Mouse (Mus musculus) small intestine, adult 2 months (tissue): ENCODE results near the gene Casc1. TPM values are rescaled to one million over a fixed set of nuclear protein-coding genes. Genes with fewer than 3 reads are reported as not detected.

Experiments used
- H3K27ac ChIP-seq: fragments of 200-500 bp; 2 replicates; pipeline ENCODE4 v1.5.1; 2012; ENCODE audit warnings: low read depth, low read length, control low read depth, inconsistent platforms; ENCODE audit not compliant: insufficient read depth
- H3K27me3 ChIP-seq: fragments of 200-500 bp; 2 replicates; pipeline ENCODE4 v1.6.1; 2012; ENCODE audit warnings: mild to moderate bottlenecking, moderate library complexity, low read length, inconsistent platforms; ENCODE audit not compliant: control insufficient read depth, insufficient read depth
- H3K36me3 ChIP-seq: fragments of 200-500 bp; 2 replicates; pipeline ENCODE4 v1.6.1; 2012; ENCODE audit warnings: mild to moderate bottlenecking, low read length, control low read depth, inconsistent platforms; ENCODE audit not compliant: control insufficient read depth, insufficient read depth
- H3K4me1 ChIP-seq: fragments of 200-500 bp; 2 replicates; pipeline ENCODE4 v1.6.1; 2012; ENCODE audit warnings: low read length, inconsistent platforms, mixed read lengths; ENCODE audit not compliant: control insufficient read depth, insufficient read depth, insufficient read length
- H3K4me3 ChIP-seq: fragments of 200-500 bp; 2 replicates; pipeline ENCODE4 v1.5.1; 2012; ENCODE audit warnings: low read depth, mild to moderate bottlenecking, control low read depth, inconsistent platforms, low read length, moderate library complexity
- CTCF ChIP-seq: fragments of 200-500 bp; IDR thresholded peaks from 2 replicates; pipeline ENCODE4 v1.5.1; 2012; ENCODE audit warnings: low read depth, mild to moderate bottlenecking, control low read depth, inconsistent platforms, low read length, moderate library complexity, mixed read lengths; ENCODE audit not compliant: insufficient replicate concordance, insufficient read length; ENCODE audit errors: extremely low read depth
- POLR2A ChIP-seq: fragments of 200-500 bp; IDR thresholded peaks from 2 replicates; pipeline ENCODE4 v1.6.1; 2012; ENCODE audit warnings: low read depth, mild to moderate bottlenecking, control low read depth, inconsistent platforms, low read length, moderate library complexity
- WGBS: fragments of 180-500 bp; shearing (Covaris S2); methylation state at CpG from one replicate; pipeline ENCODE4 v1.1.7; 2018; 5-methylcytosine and 5-hydroxymethylcytosine counted together
- polyA plus RNA-seq: library from polyadenylated mRNA; depleted of rRNA; stranded (reverse); fragments of >200 nt; gene quantifications from 2 replicates; pipeline ENCODE4 v1.2.3, GENCODE M21; 2012

The Casc1 gene
- polyA plus RNA-seq, 1 experiment, result 0.15 TPM

DNA sequence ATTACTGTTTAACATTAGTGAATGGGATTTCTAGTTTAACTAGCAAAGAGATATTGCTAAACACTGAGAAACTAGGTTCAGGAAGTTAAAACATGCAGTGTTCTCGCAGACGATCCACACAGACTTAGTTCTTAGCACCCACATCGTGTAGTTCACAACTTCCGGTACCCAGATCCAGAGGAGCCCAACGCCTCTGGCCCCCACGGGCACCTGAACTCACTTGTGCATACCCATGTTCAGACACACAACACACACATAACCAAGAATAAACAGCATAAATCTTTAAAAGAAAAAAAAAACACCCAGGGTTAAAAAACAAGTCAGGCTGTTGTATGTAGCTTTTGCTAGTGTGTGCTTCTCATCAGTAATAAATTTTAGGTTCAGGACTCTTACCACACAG is 6.4 kb downstream of the Casc1 start:
- Histone ChIP-seq H3K27me3 (no peaks in the 10 kb centered on the region), H3K4me1 (no peaks in the 10 kb centered on the region), H3K4me3 (no peak overlapping the region), H3K27ac (no peak overlapping the region), H3K36me3 (no peaks in the 10 kb centered on the region)
- TF ChIP-seq CTCF, result no peak
- TF ChIP-seq POLR2A, result no peak
- 81% methylated on average over 6 of the region's 6 CpGs for WGBS

GRCm38 (mm10) chr6:145202432-145203125 is 8.2 kb downstream of the Casc1 start:
- 71% methylated on average over 13 of the region's 13 CpGs for WGBS
- H3K27me3 ChIP-seq, result no peaks in the 10 kb centered on the region
- TF ChIP-seq POLR2A (no peak), CTCF (no peak)
- H3K36me3 ChIP-seq, result no peaks in the 10 kb centered on the region
- H3K27ac ChIP-seq, result no peak overlapping the region
- H3K4me3 ChIP-seq, result no peak overlapping the region
- no peaks in the 10 kb centered on the region for H3K4me1 ChIP-seq

- Histone ChIP-seq H3K4me1 (peaks cover 2% of the 10 kb centered on the region; the same call in 1 of the 2 replicates), H3K36me3 (no peaks in the 10 kb centered on the region), H3K27ac (no peak overlapping the region), H3K27me3 (no peaks in the 10 kb centered on the region), H3K4me3 (no peak overlapping the region)
- WGBS, result 93% methylated on average over 8 of the region's 8 CpGs
- no peak for TF ChIP-seq CTCF
Observed at GRCm38 (mm10) chr6:145197949-145198686, 12.7 kb downstream of the Casc1 start.

- Histone ChIP-seq H3K27ac (peak overlapping the region; percentile 34; the same call in 1 of the 2 replicates), H3K4me1 (peaks cover 3% of the 10 kb centered on the region; the same call in 1 of the 2 replicates), H3K4me3 (no peak overlapping the region), H3K27me3 (no peaks in the 10 kb centered on the region), H3K36me3 (no peaks in the 10 kb centered on the region)
- WGBS, result 19% methylated on average over 11 of the region's 11 CpGs
- TF ChIP-seq CTCF (no peak), POLR2A (no peak)
Observed at GRCm38 (mm10) chr6:145193446-145193845, 17.4 kb downstream of the Casc1 start.

DNA sequence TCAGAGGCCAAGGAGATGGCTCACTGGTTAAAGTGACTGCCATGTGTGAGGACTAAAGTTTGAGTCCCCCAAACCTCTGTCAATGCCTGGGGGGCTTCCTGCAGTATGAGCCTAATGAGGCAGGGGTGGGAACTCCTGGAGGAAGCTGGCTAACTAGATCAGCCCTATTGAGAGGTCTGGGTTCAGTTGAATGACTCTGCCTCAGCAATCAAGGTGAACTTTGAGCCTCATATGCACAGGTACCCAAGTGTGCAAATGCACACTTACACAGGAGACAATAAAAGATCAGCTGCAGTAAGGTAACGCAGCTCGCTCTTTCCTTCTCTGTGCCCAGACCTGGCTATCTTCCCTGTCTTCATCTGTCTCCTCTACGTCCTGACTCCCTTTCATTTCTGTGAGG is 17.8 kb downstream of the Casc1 start:
- WGBS, result 32% methylated on average over 3 of the region's 3 CpGs
- Histone ChIP-seq H3K27ac (peak overlapping the region; percentile 34; the same call in 1 of the 2 replicates), H3K36me3 (no peaks in the 10 kb centered on the region), H3K4me1 (peaks cover 3% of the 10 kb centered on the region; the same call in 1 of the 2 replicates), H3K4me3 (no peak overlapping the region), H3K27me3 (no peaks in the 10 kb centered on the region)
- TF ChIP-seq CTCF (no peak), POLR2A (no peak)

GRCm38 (mm10) chr6:145187093-145188088 is 23.4 kb downstream of the Casc1 start:
- Histone ChIP-seq H3K4me3 (peak overlapping the region; percentile 51; the same call in 1 of the 2 replicates), H3K4me1 (no peaks in the 10 kb centered on the region), H3K27me3 (no peaks in the 10 kb centered on the region), H3K27ac (no peak overlapping the region), H3K36me3 (no peaks in the 10 kb centered on the region)
- WGBS, result 55% methylated on average over 27 of the region's 27 CpGs
- TF ChIP-seq CTCF (peak; percentile 26; the same call in 1 of the 2 replicates), POLR2A (no peak)

DNA sequence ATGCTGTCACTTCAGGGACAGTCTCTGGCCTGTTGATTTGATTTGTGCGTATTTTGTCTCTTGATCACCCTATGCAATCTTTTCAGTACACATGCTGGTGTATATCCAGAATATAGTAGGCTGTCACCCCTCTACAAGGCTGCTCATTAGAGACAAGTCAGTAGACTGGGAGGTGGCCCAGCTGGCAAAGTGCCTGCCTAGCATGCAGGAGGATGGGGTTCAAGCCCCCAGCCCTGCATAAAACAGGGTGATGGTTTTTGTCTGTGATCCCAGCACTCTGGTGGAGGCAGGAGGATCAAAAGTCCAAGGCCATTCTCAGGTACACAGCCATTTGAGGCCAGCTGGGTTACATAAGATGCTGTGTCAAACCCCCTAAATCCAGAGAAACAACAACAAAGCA is 24.7 kb downstream of the Casc1 start:
- H3K27me3 ChIP-seq, result no peaks in the 10 kb centered on the region
- TF ChIP-seq POLR2A, result no peak
- no peak for TF ChIP-seq CTCF
- H3K27ac ChIP-seq, result no peak overlapping the region
- no peaks in the 10 kb centered on the region for H3K4me1 ChIP-seq
- 93% methylated on average over 1 of the region's 1 CpGs for WGBS
- H3K4me3 ChIP-seq, result no peak overlapping the region
- no peaks in the 10 kb centered on the region for H3K36me3 ChIP-seq
